Mouse (Mus musculus) liver, embryonic 14.5 days (tissue): ENCODE data around the gene Aup1.

ENCODE experiments used
- CTCF ChIP-seq: IDR thresholded peaks from 2 replicates; pipeline ENCODE4 v1.5.1; 2016; ENCODE audit warnings: antibody characterized with exemption, low read depth, control low read depth
- EP300 ChIP-seq: IDR thresholded peaks from 2 replicates; pipeline ENCODE4 v1.6.1; 2016; ENCODE audit warnings: antibody characterized with exemption, low read depth

- no peak for TF ChIP-seq CTCF
- TF ChIP-seq EP300 = no peak
Measured at GRCm38 (mm10) chr6:83087205-83087925, 33.0 kb downstream of the Aup1 start.
